Mouse (Mus musculus) cerebellum, adult (tissue): ENCODE results near the gene Lamtor4.
"Not testable (repeated sequence)": the region's sequence is repeated elsewhere in the genome, so short reads cannot be mapped to it uniquely, and the experiment has no call there.

ENCODE experiments used
- ATAC-seq: cut with Nextera tagmentation; 2 replicates; pipeline ENCODE4 v1.9.2; 2017; ENCODE audit warnings: mild to moderate bottlenecking, moderate library complexity, mixed read lengths; ENCODE audit not compliant: insufficient number of reproducible peaks, low FRiP score, low TSS enrichment

Lamtor4 gene

GRCm38 (mm10) chr5:138255353-138256093, at the start of gene Lamtor4:
Lamtor4 (plus strand) TSS chr5:138255482.
- peak; percentile 100 for ATAC-seq

- no peak for ATAC-seq
These were observed 48.0 kb upstream of the Lamtor4 start for GRCm38 (mm10) chr5:138207253-138207652.

GRCm38 (mm10) chr5:138207873-138208272, 47.4 kb upstream of the Lamtor4 start:
- ATAC-seq = no peak

- not testable (repeated sequence) for ATAC-seq
These were observed 38.6 kb upstream of the Lamtor4 start for GRCm38 (mm10) chr5:138216632-138217031.

- ATAC-seq = no peak
These were observed 35.4 kb upstream of the Lamtor4 start for GRCm38 (mm10) chr5:138219864-138220263.

- no peak for ATAC-seq
These were observed 33.2 kb upstream of the Lamtor4 start for GRCm38 (mm10) chr5:138222111-138222510.

- no peak for ATAC-seq
These were observed 32.0 kb upstream of the Lamtor4 start for GRCm38 (mm10) chr5:138223287-138223686.

- no peak for ATAC-seq
These were observed 29.6 kb upstream of the Lamtor4 start, which contains the start of gene Nxpe5 for GRCm38 (mm10) chr5:138225700-138226099. Nxpe5 (plus strand) TSS chr5:138225898.

- no peak for ATAC-seq
These were observed 28.8 kb upstream of the Lamtor4 start for GRCm38 (mm10) chr5:138226491-138226890.

- ATAC-seq = no peak
These were observed 27.9 kb upstream of the Lamtor4 start for GRCm38 (mm10) chr5:138227367-138227766.

- no peak for ATAC-seq
These were observed 27.3 kb upstream of the Lamtor4 start for GRCm38 (mm10) chr5:138228026-138228425.

- ATAC-seq = no peak
These were observed 25.8 kb upstream of the Lamtor4 start for GRCm38 (mm10) chr5:138229511-138229910.

- ATAC-seq = no peak
These were observed 21.5 kb upstream of the Lamtor4 start for GRCm38 (mm10) chr5:138233778-138234177.

GRCm38 (mm10) chr5:138234224-138234623, 21.1 kb upstream of the Lamtor4 start:
- ATAC-seq = no peak

GRCm38 (mm10) chr5:138241511-138241910, 13.8 kb upstream of the Lamtor4 start:
- no peak for ATAC-seq

GRCm38 (mm10) chr5:138251144-138251543, 4.1 kb upstream of the Lamtor4 start:
- no peak for ATAC-seq

GRCm38 (mm10) chr5:138253061-138253460, 2.2 kb upstream of the Lamtor4 start:
- no peak for ATAC-seq

- ATAC-seq = peak; percentile 19; the same call in 1 of the 2 replicates
These were observed 799 bp downstream of the Lamtor4 start for GRCm38 (mm10) chr5:138256094-138256467.

GRCm38 (mm10) chr5:138256966-138257584, 1.8 kb downstream of the Lamtor4 start:
- no peak for ATAC-seq

- ATAC-seq = no peak
These were observed 2.3 kb downstream of the Lamtor4 start for GRCm38 (mm10) chr5:138257585-138257978.

GRCm38 (mm10) chr5:138258078-138258477, 2.8 kb downstream of the Lamtor4 start:
- no peak for ATAC-seq

GRCm38 (mm10) chr5:138258542-138258941, 3.3 kb downstream of the Lamtor4 start:
- ATAC-seq = no peak
